Mouse (Mus musculus) heart, adult 18-20 months (tissue): ENCODE results near the gene Rpap2. TPM values are rescaled to one million over a fixed set of nuclear protein-coding genes. Genes with fewer than 3 reads are reported as not detected.
A peak's percentile ranks its signal among the peaks of the same experiment; 100 is the strongest.

Experiments
- DNase-seq, 2 experiments: peaks; one replicate each; pipeline ENCODE4 v3.0.0; 2021 to 2022; ENCODE audit warnings: mixed read lengths in 1 of 2
- total RNA-seq, 2 experiments: library from RNA; stranded (reverse); gene quantifications; 2 replicates each; pipeline ENCODE4 v1.2.3; 2021

The Rpap2 gene
- total RNA-seq, 2 experiments from 2014 or later: 6.8 to 9.6 TPM

DNA sequence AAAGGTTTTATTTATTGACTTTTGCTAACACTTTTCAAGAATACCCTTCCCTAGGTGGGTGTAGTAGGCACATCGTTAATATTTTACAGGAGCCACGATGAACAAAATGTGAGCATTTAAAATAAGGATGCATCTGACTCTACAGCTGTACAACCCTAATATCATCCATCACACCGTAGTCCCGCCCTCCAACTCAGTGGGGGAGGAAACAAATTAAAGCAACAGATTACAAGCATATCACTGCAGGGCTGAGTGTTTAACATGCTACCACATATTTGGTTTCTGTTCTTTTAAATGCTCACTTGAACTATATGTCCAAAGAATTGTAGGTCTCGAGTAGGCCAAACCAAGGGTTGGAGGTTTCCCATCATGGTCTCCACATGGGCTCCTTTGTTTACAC, 90.0 kb downstream of the Rpap2 start:
- DNase-seq: no peak

DNA sequence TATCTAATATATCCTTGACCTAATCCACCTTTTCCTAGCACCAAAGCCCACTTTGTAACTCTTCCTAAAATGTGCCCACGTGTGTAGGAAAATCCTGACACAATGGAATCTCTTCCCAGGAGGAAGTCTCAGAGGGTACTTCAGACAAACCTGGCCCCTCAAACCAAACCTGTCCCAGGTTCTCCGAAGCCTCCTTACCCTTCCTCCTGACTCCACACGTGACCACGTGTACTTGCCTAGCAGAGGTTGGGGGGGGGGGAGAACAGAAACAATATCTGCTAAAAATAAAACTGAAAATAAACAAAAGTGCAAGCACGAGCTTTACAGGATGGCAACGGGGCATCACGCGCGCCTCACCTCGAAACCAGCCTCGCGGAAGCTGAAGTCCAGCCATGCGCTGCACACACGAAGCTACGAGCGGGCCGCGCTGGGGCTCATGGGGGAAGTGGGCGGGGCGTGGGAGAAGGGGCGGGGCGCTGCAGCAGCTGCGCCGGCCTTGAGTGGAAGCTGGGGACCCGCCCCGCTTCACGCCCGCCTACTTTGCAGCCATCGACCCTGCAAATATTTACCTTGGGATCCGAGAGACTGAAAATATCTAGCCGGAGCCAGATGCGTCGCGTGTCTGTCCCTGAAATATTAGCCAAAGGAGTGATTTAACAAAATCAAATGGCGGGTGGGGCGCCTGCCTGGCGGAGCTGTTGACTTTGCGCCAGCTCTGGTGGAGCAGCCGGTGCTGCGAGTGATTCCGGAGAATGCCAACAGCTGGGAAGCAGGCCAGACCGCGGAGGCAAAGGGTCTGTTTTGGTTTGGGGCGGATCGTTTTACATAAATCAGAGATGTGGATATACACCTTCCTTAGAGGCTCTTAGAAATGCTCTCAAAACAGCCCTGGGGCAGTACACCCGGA, 90.7 kb downstream of the Rpap2 start:
- peak; percentile 42 to 64 for DNase-seq

DNA sequence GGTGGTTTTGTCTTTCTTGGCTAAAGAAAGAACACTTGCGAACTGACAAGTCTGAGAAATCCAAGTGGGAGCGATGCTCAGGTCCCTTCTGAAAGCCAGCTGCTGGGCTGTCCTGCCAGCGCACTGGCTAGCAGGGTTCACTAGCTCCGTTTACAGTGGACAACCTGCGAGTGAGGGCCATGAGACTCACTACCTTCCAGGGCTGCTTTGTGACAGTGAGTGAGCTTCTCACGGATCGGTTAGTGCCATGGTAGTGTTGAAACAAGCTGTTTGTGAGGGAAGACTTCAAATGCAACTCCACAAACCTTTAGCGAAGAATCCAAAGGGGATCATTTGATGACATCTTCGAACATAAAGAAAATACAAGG, 91.3 kb downstream of the Rpap2 start:
- no peak for DNase-seq

DNA sequence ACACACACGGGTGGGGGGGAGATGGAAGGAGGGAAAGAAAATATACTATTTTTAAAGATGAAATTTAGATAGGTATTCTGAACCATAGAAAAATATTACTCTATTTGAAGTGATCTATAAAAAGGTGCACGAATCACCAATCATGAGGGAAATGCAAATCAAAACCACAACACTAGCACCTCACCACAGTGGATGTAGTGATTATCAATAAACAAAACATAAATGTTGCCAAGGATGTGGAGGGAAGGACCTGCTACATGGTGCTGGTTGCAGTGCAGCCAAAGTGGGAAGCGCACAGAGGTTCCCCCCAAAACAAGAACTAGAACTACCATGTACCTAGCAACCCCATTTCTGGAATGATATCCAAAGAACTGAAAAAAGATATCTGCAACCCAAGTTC, 97.8 kb downstream of the Rpap2 start:
- no peak for DNase-seq

DNA sequence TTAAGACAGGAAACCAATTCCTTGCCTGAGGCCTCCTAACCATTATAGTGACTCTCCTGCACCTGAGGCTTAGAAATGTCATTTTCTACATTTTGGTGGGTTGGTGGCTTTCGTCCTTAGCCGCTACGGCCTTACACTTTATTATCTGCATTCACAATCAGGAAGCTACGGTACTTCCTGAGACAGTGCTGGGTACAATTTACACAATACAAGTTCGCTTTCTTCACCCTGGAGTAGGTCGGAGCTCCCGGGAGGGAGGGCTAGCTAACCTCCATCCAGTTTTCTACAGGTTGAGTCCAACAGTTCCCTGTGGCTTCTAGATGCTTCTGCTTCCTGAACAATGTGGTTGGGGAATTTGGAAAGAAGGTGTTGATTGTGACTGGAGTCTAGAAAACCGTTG, 101.7 kb downstream of the Rpap2 start:
- no peak for DNase-seq

DNA sequence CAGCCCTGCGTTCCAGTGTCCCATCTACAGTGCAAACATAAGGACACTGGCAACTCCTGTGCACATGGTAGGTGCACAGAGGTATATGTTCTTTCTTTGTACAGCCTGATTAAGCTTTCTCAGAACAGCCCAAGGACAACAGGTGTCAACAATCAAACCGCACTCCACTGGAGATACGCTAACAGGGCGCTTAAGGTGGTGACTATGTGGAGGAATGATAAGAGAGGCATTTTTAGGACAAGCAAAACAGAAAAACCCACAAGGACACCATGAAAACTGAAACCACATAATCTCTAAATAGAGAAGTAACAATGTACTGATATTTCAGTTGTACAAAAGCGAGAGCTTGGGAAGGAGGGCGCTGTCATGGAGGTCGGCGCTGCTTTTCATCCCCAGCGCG, 103.7 kb downstream of the Rpap2 start:
- DNase-seq: no peak

DNA sequence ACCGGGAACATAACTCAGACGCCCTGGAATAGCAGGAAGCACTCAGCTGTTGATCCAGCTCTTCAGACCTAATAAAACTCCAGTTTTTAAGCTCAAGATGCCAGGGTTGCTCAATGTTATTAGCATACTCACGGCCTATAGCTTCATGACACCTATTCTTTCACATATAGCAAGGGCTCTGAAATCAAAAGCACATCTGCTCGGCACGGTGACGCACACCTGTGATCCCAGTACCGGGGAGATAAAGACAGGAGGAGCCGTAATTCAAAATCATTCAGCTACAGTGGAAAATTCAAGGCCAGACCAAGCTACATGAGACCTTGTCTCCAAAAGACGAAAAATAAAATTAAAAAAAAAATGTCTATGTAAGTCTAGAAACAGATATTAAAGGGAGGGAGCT, 104.5 kb downstream of the Rpap2 start:
- no peak for DNase-seq

DNA sequence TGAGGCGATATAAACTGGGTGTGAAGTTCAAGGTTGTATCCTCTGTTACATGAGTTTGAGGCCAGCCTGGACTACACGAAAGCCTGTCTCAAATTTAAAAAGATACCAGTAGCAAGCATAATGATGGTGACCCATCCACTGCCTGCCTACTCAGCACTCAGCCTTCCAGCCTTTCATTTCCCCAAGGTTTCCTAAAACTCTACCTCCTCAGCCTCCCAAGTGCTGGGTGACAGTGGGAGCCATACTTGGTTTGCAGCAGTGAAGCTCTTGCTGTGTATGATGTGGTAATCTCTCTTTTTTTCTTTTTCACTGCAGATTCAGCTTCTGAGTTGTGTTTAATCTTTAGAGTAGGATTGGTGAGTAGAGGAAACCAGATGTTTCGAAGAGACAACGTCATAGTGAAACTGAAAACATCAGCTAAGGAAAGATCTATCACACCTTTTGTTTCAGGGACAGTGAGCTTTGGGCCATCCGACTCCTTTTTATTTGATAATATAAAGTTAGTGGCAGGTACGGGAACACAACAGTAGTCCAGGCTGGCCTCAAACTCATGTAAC, 106.1 kb downstream of the Rpap2 start:
- no peak for DNase-seq

DNA sequence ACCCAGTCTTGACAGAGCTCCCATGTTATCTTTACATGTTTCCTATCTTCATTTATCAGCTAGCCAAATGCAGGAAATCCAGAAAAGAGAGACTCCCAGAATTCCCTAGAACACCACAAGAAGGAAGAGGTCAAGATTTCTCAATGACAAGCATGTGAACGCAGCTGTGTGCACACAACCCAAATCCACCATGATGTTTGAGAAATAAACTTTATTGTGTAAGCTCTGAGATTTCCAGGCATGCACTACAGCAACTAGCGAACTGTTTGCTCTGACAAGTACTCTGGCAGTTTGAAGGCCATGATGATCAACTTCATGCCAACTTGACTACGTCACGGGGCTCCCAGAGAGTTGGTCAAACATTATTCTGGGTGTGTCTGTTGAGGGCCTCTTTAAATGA, 108.6 kb downstream of the Rpap2 start:
- no peak for DNase-seq

DNA sequence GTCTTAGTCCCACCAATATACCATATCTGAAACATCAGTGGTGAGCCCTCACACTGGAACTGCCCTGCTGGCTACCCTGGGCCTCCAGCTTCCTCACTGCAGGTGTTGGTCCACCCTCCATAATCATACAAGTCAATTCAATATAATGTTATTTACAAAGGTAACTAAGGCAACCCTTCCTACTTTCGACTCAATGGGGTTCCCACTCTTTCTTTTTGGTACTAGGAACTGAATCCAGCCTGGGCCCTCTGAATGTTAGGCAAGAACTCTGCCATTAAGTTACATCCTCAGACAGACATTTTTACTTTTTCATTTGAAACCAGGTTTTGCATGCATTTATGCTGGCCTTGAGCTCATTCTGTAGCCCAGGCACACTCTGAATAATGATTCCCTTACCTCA, 109.1 kb downstream of the Rpap2 start:
- DNase-seq: no peak

DNA sequence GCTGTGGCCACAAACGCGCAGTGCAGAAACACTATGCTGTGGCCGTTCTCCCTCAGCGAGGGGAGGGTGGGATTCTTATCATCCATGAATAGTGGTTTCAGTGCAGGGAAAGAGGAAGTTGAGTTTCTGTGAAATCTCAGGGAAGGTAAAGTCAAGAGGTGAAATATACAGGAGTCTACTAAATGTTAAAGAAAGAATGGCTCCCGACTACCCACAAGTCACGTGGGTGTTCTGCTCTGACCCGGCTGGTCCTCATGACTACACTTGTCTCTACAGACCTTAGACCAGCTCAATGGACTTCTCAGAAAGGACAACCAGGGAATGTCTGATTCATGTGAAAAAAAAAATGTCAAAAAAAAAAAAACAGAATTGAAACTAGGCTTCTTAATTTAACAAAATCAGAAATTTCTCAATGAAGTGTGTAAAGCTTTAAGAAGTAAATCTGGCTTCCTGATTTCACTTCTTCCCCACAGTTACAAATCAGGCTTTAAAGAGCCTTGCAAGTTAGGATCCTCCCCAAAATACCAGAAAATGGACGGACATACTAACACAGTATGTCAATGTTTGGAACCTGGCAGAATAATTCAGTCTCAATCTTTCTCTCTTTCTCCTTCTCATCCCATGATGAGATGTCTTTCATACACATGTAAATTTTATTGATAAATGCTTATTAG, 111.1 kb downstream of the Rpap2 start:
- no peak for DNase-seq

Other genes with a start within 250 kb of the Rpap2 start
- gene Ephx4, start 194.6 kb upstream of the Rpap2 start, total RNA-seq: under 1 TPM in 1 of 2 experiments, not detected in 1; 0.60 TPM
- not detected for gene Lpcat2b, start 165.8 kb upstream of the Rpap2 start, total RNA-seq
- gene Btbd8, start 159.4 kb upstream of the Rpap2 start, total RNA-seq: 1 to 10 TPM; 4.2 to 6.5 TPM
- gene Gm42669, start 89.8 kb upstream of the Rpap2 start, total RNA-seq: not detected
- not detected for gene 1700028K03Rik, start 62.7 kb upstream of the Rpap2 start, total RNA-seq
- gene Glmn, start 515 bp downstream of the Rpap2 start, total RNA-seq: 1 to 10 TPM; 3.8 to 4.2 TPM
- gene Gfi1, start 128.7 kb downstream of the Rpap2 start, total RNA-seq: under 1 TPM; 0.30 to 0.31 TPM
- not detected for gene Ube2d2b, start 232.7 kb downstream of the Rpap2 start, total RNA-seq